Mouse (Mus musculus) ES-Bruce4 (cell line): ENCODE results near the gene Sart3.

Source experiments
- CTCF ChIP-seq: IDR thresholded peaks from one replicate; pipeline ENCODE4 v1.8.1; 2011; ENCODE audit warnings: low read depth, low read length
- EP300 ChIP-seq: IDR thresholded peaks from 2 replicates; pipeline ENCODE4 v1.6.1; 2011; ENCODE audit warnings: low read depth, low read length; ENCODE audit not compliant: insufficient read depth
- POLR2A ChIP-seq: IDR thresholded peaks from one replicate; pipeline ENCODE4 v1.8.1; 2011; ENCODE audit warnings: low read length; ENCODE audit not compliant: insufficient read depth

- TF ChIP-seq CTCF (no peak), EP300 (no peak), POLR2A (no peak)
Observed at GRCm38 (mm10) chr5:113798525-113798924, 26.2 kb upstream of the Sart3 start.
